9 mouse cellular contexts compared by ENCODE assay signal in genomic region chr11:110477961-110478869, GRCm38 (mm10).
DNase-seq lines count a peak whose midpoint lies in the region; ATAC-seq and TF ChIP-seq lines count a peak whose summit lies in the region.
"Had no signal": no experiment of that assay in that cellular context is flagged by ENCODE, and none has a peak within 500 bp of the region (broad histone marks: within the 10 kb centered on the region; RNA-seq: fewer than 3 reads in every experiment).

No protein-coding gene starts in this region.

- TF ChIP-seq EP300 in heart, adult 2 months (IDR thresholded peaks at IDR 0.05; ENCODE audit: insufficient read depth, low read depth, low read length), result no peak

- H3K27me3 ChIP-seq in heart, embryonic 14.5 days (ENCODE audit: control insufficient read depth, insufficient read depth, low read length), result no peaks in the 10 kb centered on the region
- no peaks in the 10 kb centered on the region for H3K27me3 ChIP-seq in heart, adult 2 months (ENCODE audit: control insufficient read depth, insufficient read depth, low read length)
- H3K27me3 ChIP-seq in hindbrain, embryonic 10.5 days (ENCODE audit: insufficient read depth, poor library complexity, severe bottlenecking), result peaks cover 64% of the 10 kb centered on the region
- H3K27me3 ChIP-seq in midbrain, embryonic 11.5 days (ENCODE audit: control insufficient read depth, insufficient read depth, low read length), result peaks cover 7% of the 10 kb centered on the region

- no peaks in the 10 kb centered on the region for H3K9me3 ChIP-seq in heart, embryonic 14.5 days (ENCODE audit: control insufficient read depth, low read length)
- no peaks in the 10 kb centered on the region for H3K9me3 ChIP-seq in hindbrain, embryonic 10.5 days
- no peaks in the 10 kb centered on the region for H3K9me3 ChIP-seq in midbrain, embryonic 11.5 days (ENCODE audit: control insufficient read depth, low read length)

- no peak for ATAC-seq in heart, embryonic 14.5 days (ENCODE audit: insufficient number of reproducible peaks, insufficient read depth, low FRiP score, low read depth)
- peak; percentile 40 for ATAC-seq in midbrain, embryonic 11.5 days (ENCODE audit: low FRiP score)

- no peak overlapping the region for H3K27ac ChIP-seq in heart, embryonic 14.5 days (replicated peaks in 1 of 2; ENCODE audit: control insufficient read depth in 1 of 2, insufficient read depth in 1 of 2, low read depth in 2 of 2, low read length in 2 of 2)
- H3K27ac ChIP-seq in heart, adult 2 months, result no peak overlapping the region
- no peak overlapping the region for H3K27ac ChIP-seq in hindbrain, embryonic 10.5 days
- H3K27ac ChIP-seq in midbrain, embryonic 11.5 days (ENCODE audit: low read depth, low read length), result no peak overlapping the region
- H3K27ac ChIP-seq: liver, embryonic 14.5 days had no signal

- no peak for DNase-seq in heart, adult 2 months
- DNase-seq in cerebellum, adult 11 months, result peak; percentile 40
- DNase-seq in hindbrain, embryonic 10.5 days (ENCODE audit: low spot score), result no peak
- no peak for DNase-seq in midbrain, embryonic 11.5 days (ENCODE audit: low spot score, missing footprints)
- DNase-seq in T-cell, adult 2 months (ENCODE audit: low spot score), result no peak
- no peak for DNase-seq in yolk sac, embryonic 10.5 days (ENCODE audit: low spot score)
- DNase-seq in urinary bladder, postnatal 4 days (ENCODE audit: low spot score in 2 of 2), result no peak

- 71% methylated on average over 18 of the region's 18 CpGs for WGBS in heart, embryonic 14.5 days
- WGBS in heart, adult 2 months, result 65% methylated on average over 18 of the region's 18 CpGs
- 44% methylated on average over 18 of the region's 18 CpGs for WGBS in hindbrain, embryonic 10.5 days
- 46% methylated on average over 18 of the region's 18 CpGs for WGBS in midbrain, embryonic 11.5 days

- H3K79me2 ChIP-seq in heart, adult 2 months (replicated peaks; ENCODE audit: control insufficient read depth, insufficient read depth, low read length), result no peaks in the 10 kb centered on the region; the same call in 1 of the 2 replicates

- no peak for TF ChIP-seq POLR2A in heart, adult 2 months (IDR thresholded peaks at IDR 0.05; ENCODE audit: insufficient read depth, low read depth, low read length)

- H3K36me3 ChIP-seq in heart, embryonic 14.5 days (ENCODE audit: control insufficient read depth, insufficient read depth, low read length), result no peaks in the 10 kb centered on the region
- no peaks in the 10 kb centered on the region for H3K36me3 ChIP-seq in heart, adult 2 months (ENCODE audit: control insufficient read depth, insufficient read depth, low read length)
- H3K36me3 ChIP-seq in hindbrain, embryonic 10.5 days, result no peaks in the 10 kb centered on the region
- H3K36me3 ChIP-seq in midbrain, embryonic 11.5 days (ENCODE audit: control insufficient read depth, insufficient read depth, low read length), result no peaks in the 10 kb centered on the region

- H3K4me3 ChIP-seq in heart, embryonic 14.5 days (ENCODE audit: control insufficient read depth in 1 of 2, insufficient read depth in 1 of 2, low read depth in 1 of 2, low read length in 2 of 2), result no peak overlapping the region
- H3K4me3 ChIP-seq in heart, adult 2 months, result no peak overlapping the region
- H3K4me3 ChIP-seq in hindbrain, embryonic 10.5 days, result peak overlapping the region; percentile 20; the same call in 1 of the 2 replicates
- no peak overlapping the region for H3K4me3 ChIP-seq in midbrain, embryonic 11.5 days (ENCODE audit: low read depth, low read length)

- H3K4me1 ChIP-seq in heart, embryonic 14.5 days (ENCODE audit: control insufficient read depth in 2 of 2, insufficient read depth in 2 of 2, low read length in 2 of 2), result peaks cover 18 to 32% of the 10 kb centered on the region in 2 experiments
- peaks cover 5% of the 10 kb centered on the region; the same call in 1 of the 2 replicates for H3K4me1 ChIP-seq in heart, adult 2 months (ENCODE audit: control insufficient read depth, insufficient read depth, low read length)
- peaks cover 53% of the 10 kb centered on the region for H3K4me1 ChIP-seq in hindbrain, embryonic 10.5 days (replicated peaks)
- peaks cover 17% of the 10 kb centered on the region for H3K4me1 ChIP-seq in midbrain, embryonic 11.5 days (ENCODE audit: control insufficient read depth, insufficient read depth, low read length)

- intact Hi-C loops in heart, adult 2 months (cut with DNase I), result no loop called here

- no peak overlapping the region for H3K9ac ChIP-seq in heart, embryonic 14.5 days (ENCODE audit: low read length)
- no peak overlapping the region for H3K9ac ChIP-seq in heart, adult 2 months (ENCODE audit: low read depth, low read length)
- H3K9ac ChIP-seq in midbrain, embryonic 11.5 days (ENCODE audit: low read length), result no peak overlapping the region

- H3K4me2 ChIP-seq in heart, embryonic 14.5 days (ENCODE audit: low read length), result peak overlapping the region; percentile 6; the same call in 1 of the 2 replicates
- no peak overlapping the region for H3K4me2 ChIP-seq in midbrain, embryonic 11.5 days

- TF ChIP-seq CTCF in heart, adult 2 months (IDR thresholded peaks at IDR 0.05), result no peak
